ENCODE assay signal across 8 mouse cellular contexts in the genomic region with DNA sequence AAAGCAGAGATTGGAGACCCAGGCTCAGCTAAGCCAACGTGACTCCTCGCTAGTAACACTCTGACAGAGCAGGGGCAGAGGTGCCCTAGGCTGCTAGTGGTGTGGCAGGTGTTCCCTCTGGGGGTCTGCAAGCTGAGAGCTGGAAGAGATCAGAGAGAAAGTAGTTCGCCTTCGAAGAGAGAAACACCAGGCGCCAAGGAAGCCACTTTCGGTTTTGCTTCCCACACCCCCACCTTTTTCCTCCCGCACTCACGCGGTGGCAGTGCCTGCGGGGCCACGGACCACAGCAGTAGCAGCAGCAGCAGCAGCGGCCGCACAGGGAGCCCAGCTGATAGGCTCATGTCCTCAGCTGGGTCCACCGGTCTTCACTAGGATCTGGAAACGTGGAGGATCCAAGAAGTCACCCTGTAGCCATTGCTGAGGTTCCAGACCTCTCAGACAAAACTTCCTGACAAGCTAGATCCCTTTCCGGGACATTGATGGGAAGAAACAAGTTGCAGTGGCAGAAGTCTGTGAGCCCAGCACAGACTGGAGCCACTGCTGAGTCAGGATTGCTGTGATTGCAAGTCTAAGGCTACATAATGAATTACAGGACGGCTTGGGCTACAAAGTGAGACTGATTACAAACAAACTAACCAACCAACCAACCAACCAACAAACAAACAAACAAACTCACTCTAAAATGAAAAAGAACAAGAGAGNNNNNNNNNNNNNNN. TPM values are rescaled to one million over a fixed set of nuclear protein-coding genes. Genes with fewer than 3 reads are reported as not detected.
DNase-seq lines count a peak whose midpoint lies in the region; ATAC-seq and TF ChIP-seq lines count a peak whose summit lies in the region.

A gene (minus strand): TSS at position 481 of the 716 bp plus-strand sequence.

- H3K9ac ChIP-seq in ES-E14 (ENCODE audit: insufficient read depth, low read depth, low read length, poor library complexity, severe bottlenecking): peak within 1 kb of the TSS; percentile 19; the same call in 1 of the 2 replicates
- peak within 1 kb of the TSS; percentile 43 for H3K9ac ChIP-seq in forebrain, embryonic 16.5 days (replicated peaks; ENCODE audit: low read depth, low read length)
- H3K9ac ChIP-seq in limb, embryonic 14.5 days (ENCODE audit: low read depth, low read length, severe bottlenecking): peak within 1 kb of the TSS; percentile 57
- H3K9ac ChIP-seq in midbrain, embryonic 13.5 days (replicated peaks): peak within 1 kb of the TSS; percentile 61

- DNase-seq in ES-E14 (ENCODE audit: low read depth, low spot score): no peak
- peak; percentile 84 for DNase-seq in adrenal gland, postnatal 14 days
- DNase-seq in hindbrain, embryonic 10.5 days (ENCODE audit: low spot score): peak; percentile 69
- DNase-seq in limb, embryonic 14.5 days (ENCODE audit: low spot score): peak; percentile 36
- DNase-seq in splenic B cell, adult 2 months (ENCODE audit: low read depth, low spot score): peak; percentile 71
- DNase-seq in adipocyte (ENCODE audit: low spot score): no peak

- peak within 1 kb of the TSS; percentile 56 for H3K4me2 ChIP-seq in forebrain, embryonic 16.5 days (ENCODE audit: low read length)
- peak within 1 kb of the TSS; percentile 64 for H3K4me2 ChIP-seq in limb, embryonic 14.5 days (replicated peaks; ENCODE audit: low read depth, low read length, severe bottlenecking)
- peak within 1 kb of the TSS; percentile 57 for H3K4me2 ChIP-seq in midbrain, embryonic 13.5 days (replicated peaks)

- WGBS in forebrain, embryonic 16.5 days: 5% methylated on average over 17 of the region's 17 CpGs
- WGBS in hindbrain, embryonic 10.5 days: 4% methylated on average over 17 of the region's 17 CpGs
- 2% methylated on average over 17 of the region's 17 CpGs for whole genome bisulfite sequencing in limb, embryonic 14.5 days
- 6% methylated on average over 17 of the region's 17 CpGs for WGBS in midbrain, embryonic 13.5 days

- no peaks in the 10 kb centered on the region for H3K9me3 ChIP-seq in ES-E14 (ENCODE audit: control insufficient read depth, insufficient read depth, low read depth, low read length)
- no peaks in the 10 kb centered on the region for H3K9me3 ChIP-seq in forebrain, embryonic 16.5 days (ENCODE audit: control insufficient read depth, low read length)
- H3K9me3 ChIP-seq in hindbrain, embryonic 10.5 days: no peaks in the 10 kb centered on the region
- H3K9me3 ChIP-seq in limb, embryonic 14.5 days (ENCODE audit: control insufficient read depth, low read length): no peaks in the 10 kb centered on the region
- no peaks in the 10 kb centered on the region for H3K9me3 ChIP-seq in midbrain, embryonic 13.5 days

- TF ChIP-seq POLR2A in limb, embryonic 14.5 days (IDR thresholded peaks at IDR 0.05; ENCODE audit: borderline replicate concordance, extremely low read depth, insufficient read depth, insufficient read length): no peak

- ATAC-seq in forebrain, embryonic 16.5 days: 0 out of 2 replicates have a peak, but pooled peaks have one; percentile 40
- ATAC-seq in limb, embryonic 14.5 days (ENCODE audit: low FRiP score, low read depth): peak; percentile 42; the same call in 1 of the 2 replicates
- ATAC-seq in midbrain, embryonic 13.5 days: peak; percentile 70

- H3K27me3 ChIP-seq in forebrain, embryonic 16.5 days (replicated peaks; ENCODE audit: control insufficient read depth, insufficient read depth, low read length): no peaks in the 10 kb centered on the region; the same call in 1 of the 2 replicates
- H3K27me3 ChIP-seq in hindbrain, embryonic 10.5 days (ENCODE audit: insufficient read depth, poor library complexity, severe bottlenecking): peaks cover 26% of the 10 kb centered on the region; the same call in 1 of the 2 replicates
- no peaks in the 10 kb centered on the region for H3K27me3 ChIP-seq in limb, embryonic 14.5 days (ENCODE audit: control insufficient read depth, insufficient read depth, low read length)
- H3K27me3 ChIP-seq in midbrain, embryonic 13.5 days: peaks cover 3% of the 10 kb centered on the region; the same call in 1 of the 2 replicates
- H3K27me3 ChIP-seq in splenic B cell, adult 2 months (ENCODE audit: control insufficient read depth, insufficient read depth, low read length, poor library complexity, severe bottlenecking): no peaks in the 10 kb centered on the region

- H3K36me3 ChIP-seq in ES-E14 (ENCODE audit: control insufficient read depth, insufficient read depth, low read length, poor library complexity, severe bottlenecking): no peaks in the 10 kb centered on the region
- no peaks in the 10 kb centered on the region for H3K36me3 ChIP-seq in forebrain, embryonic 16.5 days (ENCODE audit: control insufficient read depth, insufficient read depth)
- H3K36me3 ChIP-seq in hindbrain, embryonic 10.5 days: no peaks in the 10 kb centered on the region
- no peaks in the 10 kb centered on the region for H3K36me3 ChIP-seq in limb, embryonic 14.5 days (ENCODE audit: control insufficient read depth, insufficient read depth, low read length)
- H3K36me3 ChIP-seq in midbrain, embryonic 13.5 days: no peaks in the 10 kb centered on the region
- H3K36me3 ChIP-seq in splenic B cell, adult 2 months (ENCODE audit: control insufficient read depth, insufficient read depth, low read length, poor library complexity, severe bottlenecking): no peaks in the 10 kb centered on the region

- peak within 1 kb of the TSS; percentile 13 to 41; a peak in 3 of 4 replicates for H3K4me3 ChIP-seq in ES-E14 (ENCODE audit: insufficient read depth in 1 of 2, low read depth in 1 of 2, low read length in 2 of 2, poor library complexity in 1 of 2, severe bottlenecking in 1 of 2)
- peak within 1 kb of the TSS; percentile 35 for H3K4me3 ChIP-seq in forebrain, embryonic 16.5 days (replicated peaks; ENCODE audit: low read length)
- H3K4me3 ChIP-seq in hindbrain, embryonic 10.5 days: peak within 1 kb of the TSS; percentile 46
- peak within 1 kb of the TSS; percentile 39 for H3K4me3 ChIP-seq in limb, embryonic 14.5 days (replicated peaks; ENCODE audit: low read length)
- peak within 1 kb of the TSS; percentile 33 for H3K4me3 ChIP-seq in midbrain, embryonic 13.5 days (replicated peaks)

- H3K4me1 ChIP-seq in ES-E14 (ENCODE audit: control insufficient read depth in 2 of 2, insufficient read depth in 2 of 2, low read length in 2 of 2, poor library complexity in 1 of 2): peaks cover 4 to 5% of the 10 kb centered on the region in 2 experiments; a peak in 2 of 4 replicates
- H3K4me1 ChIP-seq in forebrain, embryonic 16.5 days (replicated peaks; ENCODE audit: control insufficient read depth, insufficient read depth, low read length): peaks cover 12% of the 10 kb centered on the region
- H3K4me1 ChIP-seq in hindbrain, embryonic 10.5 days (replicated peaks): peaks cover 31% of the 10 kb centered on the region
- H3K4me1 ChIP-seq in limb, embryonic 14.5 days (ENCODE audit: control insufficient read depth, insufficient read depth, low read length): peaks cover 10% of the 10 kb centered on the region
- peaks cover 11% of the 10 kb centered on the region for H3K4me1 ChIP-seq in midbrain, embryonic 13.5 days (replicated peaks)

- no peak within 1 kb of the TSS for H3K27ac ChIP-seq in ES-E14 (ENCODE audit: insufficient read depth, low read depth, low read length, poor library complexity, severe bottlenecking)
- H3K27ac ChIP-seq in forebrain, embryonic 16.5 days (ENCODE audit: low read length): no peak within 1 kb of the TSS
- peak within 1 kb of the TSS; percentile 78 for H3K27ac ChIP-seq in hindbrain, embryonic 10.5 days
- no peak within 1 kb of the TSS; the same call in 1 of the 2 replicates for H3K27ac ChIP-seq in limb, embryonic 14.5 days (replicated peaks; ENCODE audit: low read depth, low read length)
- no peak within 1 kb of the TSS for H3K27ac ChIP-seq in midbrain, embryonic 13.5 days

- in situ Hi-C loops in ES-E14 (cut with MboI; ENCODE audit: low sequenced_read_pairs in 2 of 2, unreplicated experiment in 2 of 2): no loop called here

TF ChIP-seq in ES-E14, 5 proteins besides CTCF, POLR2A, EP300 and RAD21:
- TF ChIP-seq ZC3H11A (IDR thresholded peaks at IDR 0.05; ENCODE audit: borderline replicate concordance, low read depth, low read length) (no peak), MAFK (IDR thresholded peaks at IDR 0.05; ENCODE audit: insufficient read depth, low read depth, low read length) (no peak), ZNF384 (IDR thresholded peaks at IDR 0.05; ENCODE audit: low read depth, low read length) (no peak), HCFC1 (IDR thresholded peaks at IDR 0.05; ENCODE audit: borderline replicate concordance, insufficient read depth, low read length) (no peak), CHD2 (IDR thresholded peaks at IDR 0.05; ENCODE audit: low read depth, low read length) (no peak)

RNA-seq across cellular contexts. Expression of the gene that starts here (rescaled TPM):
- 1.1 and 1.5 TPM in 2 replicates for total RNA-seq in ES-E14 (2012; rRNA removed)
- 29.0 and 39.1 TPM in 2 replicates for total RNA-seq in adrenal gland, postnatal 14 days (2021)
- 2.1 and 3.3 TPM in 2 replicates for polyA plus RNA-seq in forebrain, embryonic 16.5 days (2015; fragmentation: Nextera tagmentation; extraction: Ambion mirVana)
- 3.2 and 3.5 TPM in 2 replicates for polyA plus RNA-seq in hindbrain, embryonic 10.5 days (2016; fragmentation: Nextera tagmentation; extraction: Ambion mirVana)
- 3.6 and 4.5 TPM in 2 replicates for polyA plus RNA-seq in limb, embryonic 14.5 days (2012; rRNA removed)
- 9.3 and 10.5 TPM in 2 replicates for polyA plus RNA-seq in limb, embryonic 14.5 days (2014; fragmentation: Nextera tagmentation; extraction: Ambion mirVana)
- 2.0 and 2.7 TPM in 2 replicates for polyA plus RNA-seq in midbrain, embryonic 13.5 days (2015; fragmentation: Nextera tagmentation; extraction: Ambion mirVana)

Comparison
In these comparisons a context has a peak if more than half of its experiments do, and no peak if none do; other contexts are left out.
1. RNA of the gene that starts here (total RNA-seq): 29.0 to 39.1 TPM in adrenal gland, postnatal 14 days; 1.1 to 1.5 TPM in ES-E14; every median in the first group is over 10 times any median in the second.
2. DNase-seq: peak in adrenal gland, postnatal 14 days (single experiment), hindbrain, embryonic 10.5 days (single experiment), limb, embryonic 14.5 days (single experiment) and splenic B cell, adult 2 months (single experiment); none in ES-E14 (single experiment) and adipocyte (single experiment).
3. Peak in every context shown above with its lines, with median percentiles within 50 percentile points of each other: H3K4me3 ChIP-seq, H3K9ac ChIP-seq, ATAC-seq and H3K4me2 ChIP-seq.